Mouse (Mus musculus) liver, postnatal 0 days (tissue): ENCODE measurements around the gene Tsnax. TPM values are rescaled to one million over a fixed set of nuclear protein-coding genes. Genes with fewer than 3 reads are reported as not detected.

Source experiments
- ATAC-seq: fragments of 200-750 bp; cut with Nextera tagmentation; 2 replicates; pipeline ENCODE4 v1.8.0; 2017; ENCODE audit warnings: mild to moderate bottlenecking, moderate library complexity
- DNase-seq: peaks from one replicate; pipeline ENCODE4 v3.0.0-alpha.2; 2016
- H3K27ac ChIP-seq: fragments of 300-500 bp; sonication (generic); 2 replicates; pipeline ENCODE4 v1.5.1; 2014; ENCODE audit warnings: antibody characterized with exemption, moderate library complexity, mild to moderate bottlenecking, low read depth
- H3K27me3 ChIP-seq: fragments of 300-500 bp; sonication (generic); 2 replicates; pipeline ENCODE4 v1.6.1; 2014; ENCODE audit warnings: low read length, control low read depth, mixed read lengths; ENCODE audit not compliant: insufficient read depth
- H3K36me3 ChIP-seq: fragments of 300-500 bp; sonication (generic); replicated peaks from 2 replicates; pipeline ENCODE4 v1.6.1; 2014; ENCODE audit warnings: mild to moderate bottlenecking, control low read depth, low read length, moderate library complexity, mixed read lengths; ENCODE audit not compliant: insufficient read depth
- H3K4me1 ChIP-seq: fragments of 300-500 bp; sonication (generic); 2 replicates; pipeline ENCODE4 v1.6.1; 2014; ENCODE audit warnings: antibody characterized with exemption, mild to moderate bottlenecking, control low read depth; ENCODE audit not compliant: insufficient read depth
- H3K4me2 ChIP-seq: fragments of 300-500 bp; sonication (generic); 2 replicates; pipeline ENCODE4 v1.6.1; 2014; ENCODE audit warnings: low read depth, mild to moderate bottlenecking, low read length, moderate library complexity, mixed read lengths
- H3K4me3 ChIP-seq: fragments of 300-500 bp; sonication (generic); 2 replicates; pipeline ENCODE4 v1.5.1; 2014; ENCODE audit warnings: low read depth, low read length
- H3K9ac ChIP-seq: fragments of 300-500 bp; sonication (generic); replicated peaks from 2 replicates; pipeline ENCODE4 v1.6.1; 2014; ENCODE audit warnings: mild to moderate bottlenecking, moderate library complexity
- H3K9me3 ChIP-seq: fragments of 300-500 bp; sonication (generic); 2 replicates; pipeline ENCODE4 v1.6.1; 2016; ENCODE audit warnings: mild to moderate bottlenecking, control low read depth, low read length, mixed read lengths
- CTCF ChIP-seq: sonication (generic); IDR thresholded peaks from 2 replicates; pipeline ENCODE4 v1.5.1; 2016; ENCODE audit warnings: antibody characterized with exemption, low read depth
- EP300 ChIP-seq: IDR thresholded peaks from 2 replicates; pipeline ENCODE4 v1.6.1; 2016; ENCODE audit warnings: antibody characterized with exemption, low read depth, mild to moderate bottlenecking
- WGBS: fragments of 180-500 bp; shearing (Covaris S2); extraction: QIAGEN DNeasy Blood & Tissue Kit; methylation state at CpG from one replicate; pipeline ENCODE4 v1.1.7; 2014; ENCODE audit not compliant: insufficient replicate concordance; 5-methylcytosine and 5-hydroxymethylcytosine counted together
- polyA plus RNA-seq: library from polyadenylated mRNA; unstranded; fragments of >200 nt; fragmentation: Nextera tagmentation; extraction: Ambion mirVana; gene quantifications from 2 replicates; pipeline ENCODE4 v1.2.1, GENCODE M21; 2015

The Tsnax gene
- polyA plus RNA-seq, 1 experiment from 2014 or later, result 29.5 TPM

GRCm38 (mm10) chr8:125045760-125046159 lies 33.0 kb downstream of the Tsnax start:
- WGBS, result 87% methylated on average over 1 of the region's 1 CpGs
- ATAC-seq, result no peak
- TF ChIP-seq EP300 (no peak), CTCF (no peak)

GRCm38 (mm10) chr8:125049051-125049750 lies 36.4 kb downstream of the Tsnax start:
- DNase-seq (no peak), ATAC-seq (no peak)
- Histone ChIP-seq H3K9ac (no peak overlapping the region), H3K36me3 (no peaks in the 10 kb centered on the region), H3K27ac (no peak overlapping the region), H3K27me3 (peaks cover 10% of the 10 kb centered on the region), H3K9me3 (0 out of 2 replicates have a peak, but pooled peaks cover 3% of the 10 kb centered on the region), H3K4me1 (no peaks in the 10 kb centered on the region), H3K4me3 (no peak overlapping the region), H3K4me2 (no peak overlapping the region)
- 62% methylated on average over 5 of the region's 5 CpGs for WGBS
- TF ChIP-seq EP300, result no peak
- no peak for TF ChIP-seq CTCF

More at GRCm38 (mm10) chr8:125045760-125046159, 33.0 kb downstream of the Tsnax start:
- no peaks in the 10 kb centered on the region for H3K36me3 ChIP-seq
- no peaks in the 10 kb centered on the region for H3K4me1 ChIP-seq
- no peak overlapping the region for H3K4me2 ChIP-seq
- no peaks in the 10 kb centered on the region for H3K9me3 ChIP-seq
- H3K27ac ChIP-seq, result no peak overlapping the region
- H3K9ac ChIP-seq, result no peak overlapping the region
- no peaks in the 10 kb centered on the region for H3K27me3 ChIP-seq
- no peak overlapping the region for H3K4me3 ChIP-seq
- no peak for DNase-seq

- no peak overlapping the region for H3K4me2 ChIP-seq
- ATAC-seq, result no peak
- peaks cover 16% of the 10 kb centered on the region for H3K27me3 ChIP-seq
- no peak for DNase-seq
- H3K27ac ChIP-seq, result no peak overlapping the region
- no peak overlapping the region for H3K4me3 ChIP-seq
- TF ChIP-seq EP300 (no peak), CTCF (no peak)
- H3K4me1 ChIP-seq, result no peaks in the 10 kb centered on the region
- no peaks in the 10 kb centered on the region for H3K36me3 ChIP-seq
- no peak overlapping the region for H3K9ac ChIP-seq
- H3K9me3 ChIP-seq, result 0 out of 2 replicates have a peak, but pooled peaks cover 3% of the 10 kb centered on the region
- 60% methylated on average over 6 of the region's 6 CpGs for WGBS
Observed at GRCm38 (mm10) chr8:125049826-125050225, 37.0 kb downstream of the Tsnax start.

GRCm38 (mm10) chr8:125052026-125052425 lies 39.2 kb downstream of the Tsnax start:
- TF ChIP-seq CTCF (peak; percentile 82), EP300 (no peak)
- Histone ChIP-seq H3K27me3 (peaks cover 22% of the 10 kb centered on the region), H3K4me1 (no peaks in the 10 kb centered on the region), H3K4me3 (no peak overlapping the region), H3K9ac (no peak overlapping the region), H3K36me3 (no peaks in the 10 kb centered on the region), H3K9me3 (0 out of 2 replicates have a peak, but pooled peaks cover 3% of the 10 kb centered on the region), H3K4me2 (no peak overlapping the region), H3K27ac (no peak overlapping the region)
- WGBS, result 37% methylated on average over 2 of the region's 2 CpGs
- ATAC-seq, result no peak
- peak; percentile 81 for DNase-seq

GRCm38 (mm10) chr8:125053505-125054435 lies 41.0 kb downstream of the Tsnax start, which contains the start of gene Disc1:
Disc1 (plus strand) TSS chr8:125054195.
- WGBS, result 2% methylated on average over 57 of the region's 65 CpGs
- peak; percentile 27 for ATAC-seq
- Histone ChIP-seq H3K9me3 (0 out of 2 replicates have a peak, but pooled peaks cover 3% of the 10 kb centered on the region), H3K9ac (peak within 1 kb of the TSS; percentile 40), H3K4me1 (no peaks in the 10 kb centered on the region), H3K4me2 (peak within 1 kb of the TSS; percentile 85), H3K4me3 (peak within 1 kb of the TSS; percentile 63), H3K36me3 (no peaks in the 10 kb centered on the region), H3K27me3 (peaks cover 22% of the 10 kb centered on the region), H3K27ac (peak within 1 kb of the TSS; percentile 57)
- DNase-seq, result peak; percentile 33
- TF ChIP-seq CTCF (no peak), EP300 (no peak)

GRCm38 (mm10) chr8:125054436-125054810 lies 41.6 kb downstream of the Tsnax start:
- TF ChIP-seq CTCF (0 out of 2 replicates have a peak, but pooled peaks have one; percentile 1), EP300 (no peak)
- H3K36me3 ChIP-seq, result no peaks in the 10 kb centered on the region
- ATAC-seq (peak; percentile 38; the same call in 1 of the 2 replicates), DNase-seq (peak; percentile 31)
- peak overlapping the region; percentile 85 for H3K4me2 ChIP-seq
- peaks cover 22% of the 10 kb centered on the region for H3K27me3 ChIP-seq
- 1% methylated on average over 32 of the region's 38 CpGs for WGBS
- peak overlapping the region; percentile 63 for H3K4me3 ChIP-seq
- peak overlapping the region; percentile 57 for H3K27ac ChIP-seq
- H3K9me3 ChIP-seq, result 0 out of 2 replicates have a peak, but pooled peaks cover 3% of the 10 kb centered on the region
- no peaks in the 10 kb centered on the region for H3K4me1 ChIP-seq
- peak overlapping the region; percentile 40 for H3K9ac ChIP-seq
